Mouse (Mus musculus) retina, postnatal 1 day (tissue): ENCODE measurements around the gene Acbd4.

Experiments used
- DNase-seq: peaks from one replicate; pipeline ENCODE4 v3.0.0-alpha.2; 2012

Gene Acbd4

GRCm38 (mm10) chr11:103101481-103101865 is at the start of gene Acbd4, which contains the start of gene Plcd3:
TSS of gene Acbd4 (plus strand) at chr11:103101682.
TSS of gene Plcd3 (minus strand) at chr11:103101658.
- DNase-seq, result peak; percentile 74

- no peak for DNase-seq
Observed at GRCm38 (mm10) chr11:103052078-103052477, 49.4 kb upstream of the Acbd4 start.

- no peak for DNase-seq
Observed at GRCm38 (mm10) chr11:103053191-103054076, 48.0 kb upstream of the Acbd4 start.

GRCm38 (mm10) chr11:103054798-103055197 is 46.7 kb upstream of the Acbd4 start:
- peak; percentile 85 for DNase-seq

- DNase-seq, result no peak
Observed at GRCm38 (mm10) chr11:103056636-103057035, 44.8 kb upstream of the Acbd4 start.

GRCm38 (mm10) chr11:103058499-103059085 is 42.9 kb upstream of the Acbd4 start:
- no peak for DNase-seq

GRCm38 (mm10) chr11:103066191-103067050 is 35.1 kb upstream of the Acbd4 start:
- no peak for DNase-seq

GRCm38 (mm10) chr11:103067051-103067361 is 34.5 kb upstream of the Acbd4 start:
- no peak for DNase-seq

- DNase-seq, result no peak
Observed at GRCm38 (mm10) chr11:103067457-103068001, 34.0 kb upstream of the Acbd4 start.

GRCm38 (mm10) chr11:103068272-103068671 is 33.2 kb upstream of the Acbd4 start:
- DNase-seq, result no peak

- DNase-seq, result no peak
Observed at GRCm38 (mm10) chr11:103068884-103069283, 32.6 kb upstream of the Acbd4 start.

GRCm38 (mm10) chr11:103069731-103070130 is 31.8 kb upstream of the Acbd4 start:
- DNase-seq, result no peak

GRCm38 (mm10) chr11:103070322-103070880 is 31.1 kb upstream of the Acbd4 start:
- DNase-seq, result no peak

GRCm38 (mm10) chr11:103073671-103074070 is 27.8 kb upstream of the Acbd4 start:
- no peak for DNase-seq

GRCm38 (mm10) chr11:103074121-103074650 is 27.3 kb upstream of the Acbd4 start:
- DNase-seq, result no peak

GRCm38 (mm10) chr11:103074796-103075323 is 26.6 kb upstream of the Acbd4 start:
- peak; percentile 61 for DNase-seq

GRCm38 (mm10) chr11:103076010-103076409 is 25.5 kb upstream of the Acbd4 start:
- DNase-seq, result peak; percentile 42

- no peak for DNase-seq
Observed at GRCm38 (mm10) chr11:103076581-103076980, 24.9 kb upstream of the Acbd4 start.

GRCm38 (mm10) chr11:103078131-103078530 is 23.4 kb upstream of the Acbd4 start:
- DNase-seq, result no peak

GRCm38 (mm10) chr11:103080323-103081091 is 21.0 kb upstream of the Acbd4 start:
- DNase-seq, result peak; percentile 63

- DNase-seq, result no peak
Observed at GRCm38 (mm10) chr11:103081631-103082030, 19.9 kb upstream of the Acbd4 start.
